Mouse (Mus musculus): ENCODE data around the gene Dnajc6. TPM values are rescaled to one million over a fixed set of nuclear protein-coding genes. Genes with fewer than 3 reads are reported as not detected.
A peak's percentile ranks its signal among the peaks of the same experiment; 100 is the strongest.

Gene Dnajc6
- polyA plus RNA-seq, 1 experiment from 2014 or later: 0.81 TPM

DNA sequence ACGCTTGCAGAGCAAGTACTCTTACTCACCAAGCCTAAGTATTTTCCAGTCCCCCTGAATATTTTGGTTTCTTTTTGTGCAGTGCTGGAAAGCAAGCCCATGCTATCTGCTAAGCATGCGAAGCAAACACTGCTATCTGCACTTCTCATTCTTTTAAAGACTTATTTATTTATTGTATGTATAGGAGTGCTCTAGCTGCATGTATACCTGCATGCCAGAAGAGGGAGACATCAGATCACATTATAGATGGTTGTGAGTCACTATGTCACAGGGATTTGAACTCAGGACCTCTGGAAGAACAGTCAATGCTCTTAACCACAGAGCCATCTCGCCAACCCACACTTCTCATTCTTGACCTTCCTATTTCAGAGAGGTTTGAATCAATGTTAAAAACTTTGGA lies 16.8 kb downstream of the Dnajc6 start:
- Histone ChIP-seq H3K27ac (replicated peaks) (no peak overlapping the region), H3K4me1 (replicated peaks; ENCODE audit: control insufficient read depth, insufficient read depth) (peaks cover 4% of the 10 kb centered on the region; the same call in 1 of the 2 replicates), H3K27me3 (ENCODE audit: control insufficient read depth, insufficient read depth, low read length) (no peaks in the 10 kb centered on the region), H3K9ac (ENCODE audit: low read length) (no peak overlapping the region), H3K9me3 (ENCODE audit: control insufficient read depth, low read length) (no peaks in the 10 kb centered on the region), H3K36me3 (ENCODE audit: control insufficient read depth, insufficient read depth, low read length) (no peaks in the 10 kb centered on the region), H3K4me2 (replicated peaks; ENCODE audit: low read depth) (no peak overlapping the region), H3K4me3 (ENCODE audit: low read depth, low read length) (no peak overlapping the region)
- WGBS: 86% methylated on average over 3 of the region's 3 CpGs
- DNase-seq (ENCODE audit: low spot score) (no peak), ATAC-seq (ENCODE audit: low FRiP score, low TSS enrichment) (no peak)
- peak; percentile 23; the same call in 1 of the 2 replicates for TF ChIP-seq CTCF (IDR thresholded peaks at IDR 0.05; ENCODE audit: low read depth)
- TF ChIP-seq EP300 (optimal IDR thresholded peaks at IDR 0.05): no peak

DNA sequence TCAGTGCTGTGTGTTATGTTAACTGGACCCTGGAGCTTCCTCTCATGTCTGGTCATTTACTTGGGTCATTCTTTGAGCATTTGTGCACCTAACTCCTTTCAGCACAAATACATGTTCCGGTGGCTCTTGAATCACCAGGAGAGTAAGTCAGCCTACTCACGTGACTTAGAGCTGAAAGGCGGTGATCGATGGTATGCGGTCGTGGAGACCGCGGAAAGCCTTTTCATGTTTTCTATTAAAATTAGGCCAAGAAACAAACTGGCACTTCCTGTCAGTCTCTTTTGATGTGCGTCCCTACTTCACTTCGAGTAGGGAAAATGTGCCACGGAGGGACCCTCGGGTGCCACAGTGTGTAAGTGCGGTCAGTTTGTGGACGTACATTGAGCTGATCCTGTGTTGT lies 19.4 kb downstream of the Dnajc6 start:
- Histone ChIP-seq H3K27ac (replicated peaks) (no peak overlapping the region), H3K36me3 (ENCODE audit: control insufficient read depth, insufficient read depth, low read length) (no peaks in the 10 kb centered on the region), H3K4me1 (replicated peaks; ENCODE audit: control insufficient read depth, insufficient read depth) (no peaks in the 10 kb centered on the region), H3K9me3 (ENCODE audit: control insufficient read depth, low read length) (no peaks in the 10 kb centered on the region), H3K4me2 (replicated peaks; ENCODE audit: low read depth) (no peak overlapping the region), H3K9ac (ENCODE audit: low read length) (no peak overlapping the region), H3K4me3 (ENCODE audit: low read depth, low read length) (no peak overlapping the region), H3K27me3 (ENCODE audit: control insufficient read depth, insufficient read depth, low read length) (no peaks in the 10 kb centered on the region)
- ATAC-seq (ENCODE audit: low FRiP score, low TSS enrichment): no peak
- 96% methylated on average over 14 of the region's 14 CpGs for WGBS
- no peak for DNase-seq (ENCODE audit: low spot score)
- TF ChIP-seq EP300 (optimal IDR thresholded peaks at IDR 0.05) (no peak), CTCF (IDR thresholded peaks at IDR 0.05; ENCODE audit: low read depth) (no peak)

DNA sequence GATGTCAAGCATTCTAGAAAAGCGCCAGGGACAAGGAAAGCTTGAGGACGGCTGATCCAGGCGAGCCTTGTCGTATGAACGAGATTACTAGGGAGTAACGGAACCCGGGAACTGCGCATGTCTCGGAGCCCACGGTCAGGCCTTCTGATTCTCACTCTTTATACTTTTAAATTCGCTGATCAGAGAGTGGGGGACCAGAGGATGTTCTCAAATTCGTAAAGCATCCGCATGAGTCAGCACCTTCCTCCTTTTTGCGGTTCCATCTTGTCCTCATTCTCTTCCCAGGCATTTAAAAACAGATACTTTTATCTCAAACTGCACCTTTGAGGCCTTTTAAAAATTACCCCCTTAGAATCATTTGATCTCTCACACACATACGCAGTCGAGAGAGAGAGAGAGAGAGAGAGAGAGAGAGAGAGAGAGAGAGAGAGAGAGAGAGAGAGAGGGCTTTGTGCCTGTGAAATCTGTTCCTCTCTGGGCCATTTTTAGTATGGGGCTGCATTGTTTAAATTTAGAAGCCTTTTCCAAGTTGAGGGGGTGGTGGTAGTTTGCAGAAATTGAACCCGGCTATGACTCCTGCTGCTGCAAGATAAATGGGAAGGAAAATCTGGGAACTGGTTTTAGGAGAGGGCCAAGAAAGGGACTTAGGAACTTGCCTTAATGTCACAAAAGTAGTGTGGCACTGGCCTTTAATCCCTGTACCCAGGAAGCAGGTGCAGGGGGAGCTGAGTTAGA lies 20.2 kb downstream of the Dnajc6 start:
- TF ChIP-seq CTCF (IDR thresholded peaks at IDR 0.05; ENCODE audit: low read depth) (no peak), EP300 (optimal IDR thresholded peaks at IDR 0.05) (no peak)
- 77% methylated on average over 17 of the region's 17 CpGs for WGBS
- H3K4me1 ChIP-seq (replicated peaks; ENCODE audit: control insufficient read depth, insufficient read depth): no peaks in the 10 kb centered on the region
- ATAC-seq (ENCODE audit: low FRiP score, low TSS enrichment) (no peak), DNase-seq (ENCODE audit: low spot score) (no peak)
- H3K27ac ChIP-seq (replicated peaks): no peak overlapping the region
- no peaks in the 10 kb centered on the region for H3K27me3 ChIP-seq (ENCODE audit: control insufficient read depth, insufficient read depth, low read length)
- H3K9me3 ChIP-seq (ENCODE audit: control insufficient read depth, low read length): no peaks in the 10 kb centered on the region
- H3K9ac ChIP-seq (ENCODE audit: low read length): no peak overlapping the region
- no peaks in the 10 kb centered on the region for H3K36me3 ChIP-seq (ENCODE audit: control insufficient read depth, insufficient read depth, low read length)
- H3K4me2 ChIP-seq (replicated peaks; ENCODE audit: low read depth): no peak overlapping the region
- H3K4me3 ChIP-seq (ENCODE audit: low read depth, low read length): no peak overlapping the region

DNA sequence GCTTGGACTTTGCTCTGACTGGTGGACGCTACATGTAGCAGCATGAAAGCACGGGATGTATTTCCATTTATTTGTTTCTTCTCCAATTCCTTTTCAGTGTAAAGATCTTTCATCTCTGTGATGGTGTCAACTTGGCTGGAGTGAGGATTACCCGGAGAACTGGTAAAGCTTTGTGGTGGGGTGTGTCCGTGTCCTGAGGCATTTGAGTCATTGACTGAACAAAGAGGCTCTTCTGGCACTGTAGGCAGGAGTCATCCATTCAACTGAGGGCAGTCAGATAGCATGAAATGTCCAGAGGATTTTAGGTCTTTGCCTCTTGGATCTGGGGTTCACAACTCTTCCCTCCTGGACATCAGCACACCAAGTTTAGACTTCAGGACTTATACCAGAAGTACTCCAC lies 35.5 kb downstream of the Dnajc6 start:
- H3K4me2 ChIP-seq (replicated peaks; ENCODE audit: low read depth): no peak overlapping the region
- TF ChIP-seq CTCF (IDR thresholded peaks at IDR 0.05; ENCODE audit: low read depth): no peak
- no peak for TF ChIP-seq EP300 (optimal IDR thresholded peaks at IDR 0.05)
- no peaks in the 10 kb centered on the region for H3K4me1 ChIP-seq (replicated peaks; ENCODE audit: control insufficient read depth, insufficient read depth)
- DNase-seq (ENCODE audit: low spot score): no peak
- ATAC-seq (ENCODE audit: low FRiP score, low TSS enrichment): no peak
- H3K27ac ChIP-seq (replicated peaks): no peak overlapping the region
- no peak overlapping the region for H3K9ac ChIP-seq (ENCODE audit: low read length)
- H3K9me3 ChIP-seq (ENCODE audit: control insufficient read depth, low read length): no peaks in the 10 kb centered on the region
- 69% methylated on average over 4 of the region's 4 CpGs for WGBS
- no peaks in the 10 kb centered on the region for H3K27me3 ChIP-seq (ENCODE audit: control insufficient read depth, insufficient read depth, low read length)
- no peaks in the 10 kb centered on the region for H3K36me3 ChIP-seq (ENCODE audit: control insufficient read depth, insufficient read depth, low read length)
- H3K4me3 ChIP-seq (ENCODE audit: low read depth, low read length): no peak overlapping the region

DNA sequence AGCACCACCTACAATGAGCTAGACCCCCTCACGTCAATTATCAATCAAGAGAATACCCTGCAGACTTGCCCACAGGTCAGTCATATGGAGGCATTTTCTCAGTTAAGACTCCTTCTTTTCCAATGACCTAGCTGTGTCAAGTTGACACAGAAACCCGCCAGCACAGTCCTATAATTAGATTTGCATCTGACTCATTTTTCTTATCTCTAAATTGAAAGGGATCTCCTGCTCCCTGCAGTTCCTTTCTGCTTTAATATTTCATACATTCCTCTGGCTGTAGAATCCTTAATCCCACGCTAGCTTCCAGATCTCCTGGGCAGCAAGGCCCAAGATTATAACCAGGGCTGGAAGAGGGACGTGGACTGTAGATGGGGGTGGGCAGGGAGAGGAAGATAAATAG lies 44.1 kb downstream of the Dnajc6 start:
- TF ChIP-seq CTCF (IDR thresholded peaks at IDR 0.05; ENCODE audit: low read depth) (no peak), EP300 (optimal IDR thresholded peaks at IDR 0.05) (no peak)
- Histone ChIP-seq H3K27me3 (ENCODE audit: control insufficient read depth, insufficient read depth, low read length) (no peaks in the 10 kb centered on the region), H3K9ac (ENCODE audit: low read length) (no peak overlapping the region), H3K4me3 (ENCODE audit: low read depth, low read length) (no peak overlapping the region), H3K36me3 (ENCODE audit: control insufficient read depth, insufficient read depth, low read length) (no peaks in the 10 kb centered on the region), H3K4me1 (replicated peaks; ENCODE audit: control insufficient read depth, insufficient read depth) (no peaks in the 10 kb centered on the region), H3K9me3 (ENCODE audit: control insufficient read depth, low read length) (no peaks in the 10 kb centered on the region), H3K27ac (replicated peaks) (no peak overlapping the region), H3K4me2 (replicated peaks; ENCODE audit: low read depth) (no peak overlapping the region)
- ATAC-seq (ENCODE audit: low FRiP score, low TSS enrichment) (no peak), DNase-seq (ENCODE audit: low spot score) (no peak)
- 70% methylated on average over 4 of the region's 4 CpGs for WGBS

DNA sequence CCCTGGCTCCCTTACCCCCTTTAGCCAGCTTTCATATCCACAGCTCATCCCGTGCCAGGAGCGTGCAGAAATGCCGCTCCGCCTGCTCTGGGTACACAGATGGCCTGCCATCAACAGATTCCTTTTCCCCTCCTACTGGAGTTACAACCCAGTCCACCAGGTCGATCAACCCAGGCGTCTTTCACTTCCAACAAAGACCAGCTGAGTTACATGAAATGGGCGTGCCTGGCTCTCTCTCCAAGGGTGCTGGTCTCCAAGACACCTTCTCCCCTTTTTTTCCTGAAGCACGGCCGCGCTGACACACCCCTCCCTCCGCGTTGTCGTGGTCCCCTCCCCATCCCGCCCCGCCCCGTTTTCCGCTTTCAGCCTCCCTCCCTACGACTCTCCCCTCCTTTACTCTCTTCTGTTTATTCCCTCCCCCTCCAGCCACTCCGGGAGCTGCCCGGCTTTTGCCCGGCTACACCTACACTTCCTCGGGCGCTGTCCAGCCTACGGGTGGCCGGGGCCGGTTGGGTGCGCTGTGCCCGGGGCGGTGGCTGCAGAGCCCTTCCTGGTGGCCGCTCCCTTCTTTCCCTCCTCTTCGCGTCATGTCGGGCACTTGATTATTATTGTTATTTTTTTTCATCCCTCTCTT lies 53.6 kb downstream of the Dnajc6 start:
- Histone ChIP-seq H3K36me3 (ENCODE audit: control insufficient read depth, insufficient read depth, low read length) (no peaks in the 10 kb centered on the region), H3K4me2 (replicated peaks; ENCODE audit: low read depth) (peak overlapping the region; percentile 45), H3K9me3 (ENCODE audit: control insufficient read depth, low read length) (no peaks in the 10 kb centered on the region), H3K4me1 (replicated peaks; ENCODE audit: control insufficient read depth, insufficient read depth) (no peaks in the 10 kb centered on the region), H3K4me3 (ENCODE audit: low read depth, low read length) (peak overlapping the region; percentile 26), H3K27me3 (ENCODE audit: control insufficient read depth, insufficient read depth, low read length) (no peaks in the 10 kb centered on the region), H3K9ac (ENCODE audit: low read length) (no peak overlapping the region), H3K27ac (replicated peaks) (no peak overlapping the region)
- ATAC-seq (ENCODE audit: low FRiP score, low TSS enrichment): peak; percentile 87
- TF ChIP-seq CTCF (IDR thresholded peaks at IDR 0.05; ENCODE audit: low read depth) (no peak; the same call in 1 of the 2 replicates), EP300 (optimal IDR thresholded peaks at IDR 0.05) (no peak)
- WGBS: under 1% methylated on average over 33 of the region's 33 CpGs
- DNase-seq (ENCODE audit: low spot score): peak; percentile 68

All from stomach, postnatal 0 days (tissue).